Mouse (Mus musculus): ENCODE measurements around the gene Nedd9. TPM values are rescaled to one million over a fixed set of nuclear protein-coding genes. Genes with fewer than 3 reads are reported as not detected.

The Nedd9 gene
- polyA plus RNA-seq, 1 experiment from 2014 or later = 22.9 TPM

- Histone ChIP-seq H3K9me3 (ENCODE audit: control insufficient read depth, low read length) (no peaks in the 10 kb centered on the region), H3K4me2 (ENCODE audit: low read length) (no peak overlapping the region), H3K27me3 (ENCODE audit: control insufficient read depth, insufficient read depth, low read length) (no peaks in the 10 kb centered on the region), H3K27ac (replicated peaks in 1 of 2; ENCODE audit: control insufficient read depth in 1 of 2, insufficient read depth in 1 of 2, low read depth in 2 of 2, low read length in 2 of 2) (0 out of 4 replicates have a peak overlapping the region, but pooled peaks of 1 of the 2 experiments have one; percentile 5), H3K36me3 (ENCODE audit: control insufficient read depth, insufficient read depth, low read length) (peaks cover 16% of the 10 kb centered on the region; the same call in 1 of the 2 replicates), H3K4me3 (ENCODE audit: control insufficient read depth in 1 of 2, insufficient read depth in 1 of 2, low read depth in 1 of 2, low read length in 2 of 2) (no peak overlapping the region), H3K9ac (ENCODE audit: low read length) (no peak overlapping the region), H3K4me1 (ENCODE audit: control insufficient read depth in 2 of 2, insufficient read depth in 2 of 2, low read length in 2 of 2) (peaks cover 35 to 51% of the 10 kb centered on the region in 2 experiments)
- WGBS = 54% methylated on average over 11 of the region's 11 CpGs
- no peak for ATAC-seq (ENCODE audit: insufficient number of reproducible peaks, insufficient read depth, low FRiP score, low read depth)
Observed at GRCm38 (mm10) chr13:41330589-41331345, 156.4 kb downstream of the Nedd9 start.

GRCm38 (mm10) chr13:41330051-41330450, 157.1 kb downstream of the Nedd9 start:
- no peaks in the 10 kb centered on the region for H3K9me3 ChIP-seq (ENCODE audit: control insufficient read depth, low read length)
- no peak overlapping the region for H3K9ac ChIP-seq (ENCODE audit: low read length)
- H3K27ac ChIP-seq (replicated peaks in 1 of 2; ENCODE audit: control insufficient read depth in 1 of 2, insufficient read depth in 1 of 2, low read depth in 2 of 2, low read length in 2 of 2) = no peak overlapping the region
- no peak overlapping the region for H3K4me3 ChIP-seq (ENCODE audit: control insufficient read depth in 1 of 2, insufficient read depth in 1 of 2, low read depth in 1 of 2, low read length in 2 of 2)
- H3K27me3 ChIP-seq (ENCODE audit: control insufficient read depth, insufficient read depth, low read length) = no peaks in the 10 kb centered on the region
- no peak for ATAC-seq (ENCODE audit: insufficient number of reproducible peaks, insufficient read depth, low FRiP score, low read depth)
- peaks cover 29 to 44% of the 10 kb centered on the region in 2 experiments for H3K4me1 ChIP-seq (ENCODE audit: control insufficient read depth in 2 of 2, insufficient read depth in 2 of 2, low read length in 2 of 2)
- no peak overlapping the region for H3K4me2 ChIP-seq (ENCODE audit: low read length)
- 82% methylated on average over 4 of the region's 4 CpGs for WGBS
- H3K36me3 ChIP-seq (ENCODE audit: control insufficient read depth, insufficient read depth, low read length) = peaks cover 16% of the 10 kb centered on the region; the same call in 1 of the 2 replicates

- H3K27ac ChIP-seq (replicated peaks in 1 of 2; ENCODE audit: control insufficient read depth in 1 of 2, insufficient read depth in 1 of 2, low read depth in 2 of 2, low read length in 2 of 2) = no peak overlapping the region
- H3K4me1 ChIP-seq (ENCODE audit: control insufficient read depth in 2 of 2, insufficient read depth in 2 of 2, low read length in 2 of 2) = peaks cover 17 to 28% of the 10 kb centered on the region in 2 experiments
- no peaks in the 10 kb centered on the region for H3K9me3 ChIP-seq (ENCODE audit: control insufficient read depth, low read length)
- 72% methylated on average over 2 of the region's 2 CpGs for WGBS
- no peaks in the 10 kb centered on the region for H3K27me3 ChIP-seq (ENCODE audit: control insufficient read depth, insufficient read depth, low read length)
- no peak overlapping the region for H3K9ac ChIP-seq (ENCODE audit: low read length)
- H3K4me3 ChIP-seq (ENCODE audit: control insufficient read depth in 1 of 2, insufficient read depth in 1 of 2, low read depth in 1 of 2, low read length in 2 of 2) = no peak overlapping the region
- H3K36me3 ChIP-seq (ENCODE audit: control insufficient read depth, insufficient read depth, low read length) = peaks cover 16% of the 10 kb centered on the region; the same call in 1 of the 2 replicates
- H3K4me2 ChIP-seq (ENCODE audit: low read length) = no peak overlapping the region
- no peak for ATAC-seq (ENCODE audit: insufficient number of reproducible peaks, insufficient read depth, low FRiP score, low read depth)
Observed at GRCm38 (mm10) chr13:41328481-41328880, 158.7 kb downstream of the Nedd9 start.

GRCm38 (mm10) chr13:41327546-41327945, 159.6 kb downstream of the Nedd9 start:
- Histone ChIP-seq H3K4me1 (ENCODE audit: control insufficient read depth in 2 of 2, insufficient read depth in 2 of 2, low read length in 2 of 2) (peaks cover 15 to 23% of the 10 kb centered on the region in 2 experiments), H3K9me3 (ENCODE audit: control insufficient read depth, low read length) (no peaks in the 10 kb centered on the region)
- 60% methylated on average over 7 of the region's 7 CpGs for WGBS

GRCm38 (mm10) chr13:41326134-41326533, 161.0 kb downstream of the Nedd9 start:
- Histone ChIP-seq H3K4me2 (ENCODE audit: low read length) (no peak overlapping the region), H3K36me3 (ENCODE audit: control insufficient read depth, insufficient read depth, low read length) (peaks cover 6% of the 10 kb centered on the region), H3K4me3 (ENCODE audit: control insufficient read depth in 1 of 2, insufficient read depth in 1 of 2, low read depth in 1 of 2, low read length in 2 of 2) (no peak overlapping the region), H3K9me3 (ENCODE audit: control insufficient read depth, low read length) (no peaks in the 10 kb centered on the region), H3K9ac (ENCODE audit: low read length) (no peak overlapping the region), H3K27ac (replicated peaks in 1 of 2; ENCODE audit: control insufficient read depth in 1 of 2, insufficient read depth in 1 of 2, low read depth in 2 of 2, low read length in 2 of 2) (no peak overlapping the region), H3K4me1 (ENCODE audit: control insufficient read depth in 2 of 2, insufficient read depth in 2 of 2, low read length in 2 of 2) (peaks cover 9 to 11% of the 10 kb centered on the region in 2 experiments; a peak in 3 of 4 replicates), H3K27me3 (ENCODE audit: control insufficient read depth, insufficient read depth, low read length) (no peaks in the 10 kb centered on the region)
- 80% methylated on average over 4 of the region's 4 CpGs for WGBS
- no peak for ATAC-seq (ENCODE audit: insufficient number of reproducible peaks, insufficient read depth, low FRiP score, low read depth)

More at GRCm38 (mm10) chr13:41327546-41327945, 159.6 kb downstream of the Nedd9 start:
- no peak for ATAC-seq (ENCODE audit: insufficient number of reproducible peaks, insufficient read depth, low FRiP score, low read depth)
- Histone ChIP-seq H3K36me3 (ENCODE audit: control insufficient read depth, insufficient read depth, low read length) (peaks cover 14% of the 10 kb centered on the region; the same call in 1 of the 2 replicates), H3K4me3 (ENCODE audit: control insufficient read depth in 1 of 2, insufficient read depth in 1 of 2, low read depth in 1 of 2, low read length in 2 of 2) (no peak overlapping the region), H3K27me3 (ENCODE audit: control insufficient read depth, insufficient read depth, low read length) (no peaks in the 10 kb centered on the region), H3K27ac (replicated peaks in 1 of 2; ENCODE audit: control insufficient read depth in 1 of 2, insufficient read depth in 1 of 2, low read depth in 2 of 2, low read length in 2 of 2) (no peak overlapping the region), H3K4me2 (ENCODE audit: low read length) (no peak overlapping the region), H3K9ac (ENCODE audit: low read length) (no peak overlapping the region)

- H3K4me1 ChIP-seq (ENCODE audit: control insufficient read depth in 2 of 2, insufficient read depth in 2 of 2, low read length in 2 of 2) = peaks cover 2 to 7% of the 10 kb centered on the region in 2 experiments; a peak in 3 of 4 replicates
- no peaks in the 10 kb centered on the region for H3K27me3 ChIP-seq (ENCODE audit: control insufficient read depth, insufficient read depth, low read length)
- H3K4me3 ChIP-seq (ENCODE audit: control insufficient read depth in 1 of 2, insufficient read depth in 1 of 2, low read depth in 1 of 2, low read length in 2 of 2) = no peak overlapping the region
- H3K27ac ChIP-seq (replicated peaks in 1 of 2; ENCODE audit: control insufficient read depth in 1 of 2, insufficient read depth in 1 of 2, low read depth in 2 of 2, low read length in 2 of 2) = no peak overlapping the region
- H3K4me2 ChIP-seq (ENCODE audit: low read length) = no peak overlapping the region
- peaks cover 8% of the 10 kb centered on the region for H3K36me3 ChIP-seq (ENCODE audit: control insufficient read depth, insufficient read depth, low read length)
- no peaks in the 10 kb centered on the region for H3K9me3 ChIP-seq (ENCODE audit: control insufficient read depth, low read length)
- WGBS = 87% methylated on average over 4 of the region's 4 CpGs
- ATAC-seq (ENCODE audit: insufficient number of reproducible peaks, insufficient read depth, low FRiP score, low read depth) = no peak
- H3K9ac ChIP-seq (ENCODE audit: low read length) = no peak overlapping the region
Observed at GRCm38 (mm10) chr13:41325346-41325745, 161.8 kb downstream of the Nedd9 start.

- no peak for ATAC-seq (ENCODE audit: insufficient number of reproducible peaks, insufficient read depth, low FRiP score, low read depth)
- peaks cover 4% of the 10 kb centered on the region for H3K36me3 ChIP-seq (ENCODE audit: control insufficient read depth, insufficient read depth, low read length)
- H3K27ac ChIP-seq (replicated peaks in 1 of 2; ENCODE audit: control insufficient read depth in 1 of 2, insufficient read depth in 1 of 2, low read depth in 2 of 2, low read length in 2 of 2) = no peak overlapping the region
- H3K9ac ChIP-seq (ENCODE audit: low read length) = no peak overlapping the region
- no peaks in the 10 kb centered on the region for H3K9me3 ChIP-seq (ENCODE audit: control insufficient read depth, low read length)
- H3K4me3 ChIP-seq (ENCODE audit: control insufficient read depth in 1 of 2, insufficient read depth in 1 of 2, low read depth in 1 of 2, low read length in 2 of 2) = no peak overlapping the region
- H3K4me1 ChIP-seq (ENCODE audit: control insufficient read depth in 2 of 2, insufficient read depth in 2 of 2, low read length in 2 of 2) = peaks cover 2 to 4% of the 10 kb centered on the region in 2 experiments; a peak in 3 of 4 replicates
- no peaks in the 10 kb centered on the region for H3K27me3 ChIP-seq (ENCODE audit: control insufficient read depth, insufficient read depth, low read length)
- H3K4me2 ChIP-seq (ENCODE audit: low read length) = no peak overlapping the region
- 75% methylated on average over 4 of the region's 4 CpGs for WGBS
Observed at GRCm38 (mm10) chr13:41324631-41325030, 162.5 kb downstream of the Nedd9 start.
